In the genomic region with DNA sequence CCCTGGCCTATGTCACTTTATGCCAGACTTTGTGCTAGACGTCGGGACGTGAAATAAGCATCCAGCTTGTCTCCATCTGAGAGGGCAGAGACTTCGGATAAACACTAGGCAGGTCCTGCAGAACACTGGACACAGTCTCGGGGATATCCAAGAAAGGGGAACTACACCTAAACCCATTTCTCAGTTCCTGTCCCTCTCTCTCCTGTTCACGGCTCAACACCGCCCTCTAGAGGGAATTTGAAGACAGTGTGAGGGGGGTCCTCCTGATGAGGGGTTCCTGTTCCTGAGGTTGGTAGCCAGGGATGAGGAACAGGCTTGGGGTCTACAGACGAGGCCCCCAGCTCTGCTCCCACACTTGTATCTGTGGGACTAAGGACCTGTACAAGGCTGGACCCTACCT, we compare ENCODE assay signal across 8 mouse cellular contexts. TPM values are rescaled to one million over a fixed set of nuclear protein-coding genes. Genes with fewer than 3 reads are reported as not detected.
DNase-seq lines count a peak whose midpoint lies in the region; ATAC-seq lines count a peak whose summit lies in the region.

No protein-coding gene starts in this region.

- peak; percentile 44 for DNase-seq in forebrain, embryonic 10.5 days (ENCODE audit: extremely low spot score, low spot score)
- DNase-seq in 3T3-L1 (ENCODE audit: low read depth, low spot score), result peak; percentile 81
- DNase-seq in T-cell, adult 2 months (ENCODE audit: low spot score), result peak; percentile 64
- DNase-seq in retina, postnatal 1 day, result peak; percentile 89
- no peak for DNase-seq in frontal cortex, postnatal 14 days (ENCODE audit: low spot score in 2 of 2)

- H3K4me2 ChIP-seq in forebrain, embryonic 15.5 days (replicated peaks), result no peak overlapping the region
- H3K4me2 ChIP-seq in liver, embryonic 12.5 days, result peak overlapping the region; percentile 46

- peaks cover 21% of the 10 kb centered on the region for H3K27me3 ChIP-seq in forebrain, embryonic 10.5 days (ENCODE audit: poor library complexity, severe bottlenecking)
- H3K27me3 ChIP-seq in forebrain, embryonic 15.5 days, result 0 out of 2 replicates have a peak, but pooled peaks cover 8% of the 10 kb centered on the region
- peaks cover 6% of the 10 kb centered on the region; the same call in 1 of the 2 replicates for H3K27me3 ChIP-seq in liver, embryonic 12.5 days (replicated peaks)

- no peaks in the 10 kb centered on the region for H3K9me3 ChIP-seq in forebrain, embryonic 10.5 days
- H3K9me3 ChIP-seq in forebrain, embryonic 15.5 days, result no peaks in the 10 kb centered on the region
- H3K9me3 ChIP-seq in liver, embryonic 12.5 days (replicated peaks), result no peaks in the 10 kb centered on the region

- no peak overlapping the region for H3K4me3 ChIP-seq in forebrain, embryonic 10.5 days
- H3K4me3 ChIP-seq in forebrain, embryonic 15.5 days, result no peak overlapping the region
- H3K4me3 ChIP-seq in liver, embryonic 12.5 days, result no peak overlapping the region

- ATAC-seq in forebrain, embryonic 15.5 days (replicated peaks), result no peak
- peak; percentile 64 for ATAC-seq in granulocyte monocyte progenitor cell, adult 5-6 weeks (replicated peaks; ENCODE audit: poor library complexity, severe bottlenecking)
- no peak for ATAC-seq in liver, embryonic 12.5 days

- WGBS in forebrain, embryonic 10.5 days, result 2% methylated on average over 8 of the region's 8 CpGs
- WGBS in forebrain, embryonic 15.5 days, result 5% methylated on average over 8 of the region's 8 CpGs
- 1% methylated on average over 8 of the region's 8 CpGs for WGBS in liver, embryonic 12.5 days (ENCODE audit: insufficient replicate concordance)

- H3K27ac ChIP-seq in forebrain, embryonic 10.5 days, result no peak overlapping the region
- no peak overlapping the region for H3K27ac ChIP-seq in forebrain, embryonic 15.5 days (replicated peaks)
- H3K27ac ChIP-seq in liver, embryonic 12.5 days, result peak overlapping the region; percentile 32

- 0 out of 2 replicates have a peak, but pooled peaks cover under 1% of the 10 kb centered on the region for H3K36me3 ChIP-seq in forebrain, embryonic 10.5 days (replicated peaks)
- H3K36me3 ChIP-seq in forebrain, embryonic 15.5 days, result no peaks in the 10 kb centered on the region
- H3K36me3 ChIP-seq in liver, embryonic 12.5 days, result peaks cover 3% of the 10 kb centered on the region

- no peak overlapping the region for H3K9ac ChIP-seq in forebrain, embryonic 15.5 days (replicated peaks)
- H3K9ac ChIP-seq in liver, embryonic 12.5 days, result no peak overlapping the region

- peaks cover 39% of the 10 kb centered on the region for H3K4me1 ChIP-seq in forebrain, embryonic 10.5 days
- peaks cover 18% of the 10 kb centered on the region for H3K4me1 ChIP-seq in forebrain, embryonic 15.5 days
- H3K4me1 ChIP-seq in liver, embryonic 12.5 days, result peaks cover 91% of the 10 kb centered on the region

RNA-seq across cellular contexts. Expression of a gene that starts 2.2 kb away (rescaled TPM):
- 137 and 143 TPM in 2 replicates for polyA plus RNA-seq in forebrain, embryonic 10.5 days (2016; fragmentation: Nextera tagmentation; extraction: Ambion mirVana)
- 183 and 199 TPM in 2 replicates for polyA plus RNA-seq in forebrain, embryonic 15.5 days (2015; fragmentation: Nextera tagmentation; extraction: Ambion mirVana)
- total RNA-seq in granulocyte monocyte progenitor cell, adult 5-6 weeks (2014; fragmentation: Nextera tagmentation), result 4.0 and 9.1 TPM in 2 replicates
- 3.9 and 6.2 TPM in 2 replicates for total RNA-seq in granulocyte monocyte progenitor cell, adult 5-6 weeks (2017)
- 55.7 and 56.5 TPM in 2 replicates for polyA plus RNA-seq in liver, embryonic 12.5 days (2016; fragmentation: Nextera tagmentation; extraction: Ambion mirVana)

RNA-seq across cellular contexts. Expression of a gene that starts 6.4 kb away (rescaled TPM):
- 0.26 TPM in 1 of 2 replicates, not detected in the other for polyA plus RNA-seq in forebrain, embryonic 10.5 days (2016; fragmentation: Nextera tagmentation; extraction: Ambion mirVana)
- polyA plus RNA-seq in forebrain, embryonic 15.5 days (2015; fragmentation: Nextera tagmentation; extraction: Ambion mirVana), result not detected in 2 replicates
- total RNA-seq in granulocyte monocyte progenitor cell, adult 5-6 weeks (2014; fragmentation: Nextera tagmentation), result not detected in 2 replicates
- total RNA-seq in granulocyte monocyte progenitor cell, adult 5-6 weeks (2017), result not detected in 2 replicates
- polyA plus RNA-seq in liver, embryonic 12.5 days (2016; fragmentation: Nextera tagmentation; extraction: Ambion mirVana), result not detected in 2 replicates

RNA-seq across cellular contexts. Expression of a gene that starts 36.7 kb away (rescaled TPM):
- polyA plus RNA-seq in forebrain, embryonic 10.5 days (2016; fragmentation: Nextera tagmentation; extraction: Ambion mirVana), result 27.1 and 27.5 TPM in 2 replicates
- 24.8 and 25.9 TPM in 2 replicates for polyA plus RNA-seq in forebrain, embryonic 15.5 days (2015; fragmentation: Nextera tagmentation; extraction: Ambion mirVana)
- 9.1 and 10.4 TPM in 2 replicates for total RNA-seq in granulocyte monocyte progenitor cell, adult 5-6 weeks (2014; fragmentation: Nextera tagmentation)
- 13.9 and 21.9 TPM in 2 replicates for total RNA-seq in granulocyte monocyte progenitor cell, adult 5-6 weeks (2017)
- 12.9 and 14.2 TPM in 2 replicates for polyA plus RNA-seq in liver, embryonic 12.5 days (2016; fragmentation: Nextera tagmentation; extraction: Ambion mirVana)

RNA-seq across cellular contexts. Expression of a gene that starts 36.7 kb away (rescaled TPM):
- 49.8 and 54.4 TPM in 2 replicates for polyA plus RNA-seq in forebrain, embryonic 10.5 days (2016; fragmentation: Nextera tagmentation; extraction: Ambion mirVana)
- polyA plus RNA-seq in forebrain, embryonic 15.5 days (2015; fragmentation: Nextera tagmentation; extraction: Ambion mirVana), result 49.6 and 49.9 TPM in 2 replicates
- total RNA-seq in granulocyte monocyte progenitor cell, adult 5-6 weeks (2014; fragmentation: Nextera tagmentation), result 59.0 and 70.4 TPM in 2 replicates
- 45.5 and 59.1 TPM in 2 replicates for total RNA-seq in granulocyte monocyte progenitor cell, adult 5-6 weeks (2017)
- polyA plus RNA-seq in liver, embryonic 12.5 days (2016; fragmentation: Nextera tagmentation; extraction: Ambion mirVana), result 41.6 and 42.4 TPM in 2 replicates

Comparison
In these comparisons a context has a peak if more than half of its experiments do, and no peak if none do; other contexts are left out.
1. DNase-seq: peak in forebrain, embryonic 10.5 days (single experiment), 3T3-L1 (single experiment), T-cell, adult 2 months (single experiment) and retina, postnatal 1 day (single experiment); none in frontal cortex, postnatal 14 days (0 of 2).